Mouse (Mus musculus) lung, adult 2 months (tissue): ENCODE results near the gene Mgat4a.

Source experiments
- CTCF ChIP-seq: fragments of 200-500 bp; IDR thresholded peaks from 2 replicates; pipeline ENCODE4 v1.5.1; 2011; ENCODE audit warnings: mild to moderate bottlenecking, low read length, control low read depth; ENCODE audit not compliant: insufficient read depth
- POLR2A ChIP-seq: fragments of 200-500 bp; IDR thresholded peaks from 2 replicates; pipeline ENCODE4 v1.6.1; 2011; ENCODE audit warnings: low read depth, mild to moderate bottlenecking, control low read depth, low read length, borderline replicate concordance; ENCODE audit errors: extremely low read depth

DNA sequence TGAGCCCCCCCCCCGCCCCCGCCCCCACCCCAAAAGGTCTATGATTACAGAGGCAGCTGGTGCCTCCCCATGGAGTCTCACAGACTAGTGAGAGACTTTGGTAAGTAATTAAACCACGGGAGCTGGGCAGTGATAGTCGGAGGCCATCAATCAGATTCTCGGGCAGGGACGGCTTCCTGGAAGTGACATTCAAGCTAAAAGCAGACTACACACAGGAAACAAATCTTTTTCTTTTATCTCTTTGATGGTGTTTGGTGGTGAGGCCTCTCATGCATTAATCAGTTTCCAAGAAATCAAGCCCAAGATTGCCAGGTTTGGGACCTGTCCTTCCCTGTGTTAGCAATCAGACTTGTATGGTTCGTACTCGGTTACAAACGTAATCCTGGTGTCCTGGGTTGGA lies 3.4 kb upstream of the Mgat4a start:
- TF ChIP-seq CTCF (no peak), POLR2A (no peak)
